Mouse (Mus musculus) G1E (cell line): ENCODE results near the gene Itgal.
"Not testable (repeated sequence)": the region's sequence is repeated elsewhere in the genome, so short reads cannot be mapped to it uniquely, and the experiment has no call there.

Source experiments
- CTCF ChIP-seq: IDR thresholded peaks from 2 replicates; pipeline ENCODE4 v1.5.1; 2012; ENCODE audit warnings: low read depth, low read length, inconsistent platforms, mixed read lengths
- GATA1 ChIP-seq: IDR thresholded peaks from 2 replicates; pipeline ENCODE4 v1.6.1; 2012; ENCODE audit warnings: borderline replicate concordance, low read length, inconsistent platforms, mixed read lengths
- GATA2 ChIP-seq: IDR thresholded peaks from 2 replicates; pipeline ENCODE4 v1.6.1; 2012; ENCODE audit warnings: low read depth, low read length, inconsistent platforms, borderline replicate concordance
- POLR2AphosphoS5 ChIP-seq: IDR thresholded peaks from 2 replicates; pipeline ENCODE4 v1.6.1; 2012; ENCODE audit warnings: low read depth, low read length, inconsistent platforms; ENCODE audit not compliant: insufficient replicate concordance
- TAL1 ChIP-seq: conservative IDR thresholded peaks from 2 replicates; pipeline ENCODE4 v1.6.1; 2012; ENCODE audit warnings: low read depth, low read length, inconsistent platforms, mixed read lengths

DNA sequence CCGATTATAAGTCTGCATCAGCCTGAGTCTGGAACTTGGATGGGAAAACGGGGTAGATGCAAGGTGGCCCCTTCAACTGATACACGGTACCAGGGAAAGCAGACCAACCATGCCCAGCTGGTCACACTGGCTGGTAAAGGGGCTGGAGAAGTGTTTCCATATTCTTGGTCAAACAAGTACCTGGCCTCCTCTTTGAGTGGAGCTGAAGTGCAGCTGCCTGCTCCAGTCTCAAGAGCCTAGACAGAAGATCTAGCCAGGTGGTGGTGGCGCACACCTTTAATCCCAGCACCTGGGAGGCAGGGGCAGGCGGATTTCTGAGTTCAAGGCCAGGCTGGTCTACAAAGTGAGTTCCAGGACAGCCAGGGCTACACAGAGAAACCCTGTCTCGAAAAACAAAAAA is 45.8 kb downstream of the Itgal start:
- TF ChIP-seq CTCF, TAL1, GATA1, GATA2, POLR2AphosphoS5: not testable (repeated sequence)
